Mouse (Mus musculus) adrenal gland (tissue): ENCODE data around the gene Tcam1.

Experiments used
- intact Hi-C: fragments of 180-260 bp; cut with DNase I; formaldehyde crosslinking; loops from one replicate; pipeline ENCODE4 v1.15.1; 2025

The Tcam1 gene

DNA sequence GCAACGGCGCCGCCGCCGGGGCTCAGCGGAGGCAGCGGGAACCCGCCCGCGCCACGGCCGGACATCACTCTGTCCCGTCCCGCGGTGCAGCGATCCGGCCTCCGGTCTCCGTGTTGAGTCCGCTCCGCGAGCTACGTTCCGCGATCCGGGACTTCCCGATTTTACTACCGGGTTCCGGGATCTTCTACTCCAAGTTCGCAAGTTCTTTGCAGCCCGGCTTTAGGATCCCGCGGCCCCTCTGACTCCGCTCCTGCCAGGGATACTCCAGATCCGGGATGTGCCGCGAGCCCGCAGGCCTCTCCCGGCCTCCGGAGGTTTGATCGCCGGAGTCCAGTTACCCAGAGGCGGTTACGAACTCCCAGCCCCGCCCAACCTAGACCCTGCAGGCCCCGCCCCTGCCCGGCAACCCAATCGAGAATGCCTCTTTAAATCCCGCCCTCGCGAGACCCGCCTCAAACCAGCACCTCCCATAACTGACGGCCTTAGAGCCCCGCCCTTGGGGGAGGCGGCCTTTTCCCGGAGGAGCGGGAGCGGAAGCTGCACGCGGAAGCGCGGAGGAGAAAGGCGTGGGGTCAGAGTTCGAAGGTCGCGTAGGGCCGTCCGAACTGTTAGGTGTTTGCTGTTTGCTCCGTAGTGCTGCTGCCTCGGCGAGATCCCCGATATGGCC, 3.7 kb upstream of the Tcam1 start, which contains the start of gene Smarcd2:
TSS of gene Smarcd2 (minus strand) at position 329 of the 667 bp plus-strand sequence.
- intact Hi-C loops, result no loop called here

GRCm38 (mm10) chr11:106273311-106273684, 3.2 kb upstream of the Tcam1 start:
- intact Hi-C loops, result no loop called here

DNA sequence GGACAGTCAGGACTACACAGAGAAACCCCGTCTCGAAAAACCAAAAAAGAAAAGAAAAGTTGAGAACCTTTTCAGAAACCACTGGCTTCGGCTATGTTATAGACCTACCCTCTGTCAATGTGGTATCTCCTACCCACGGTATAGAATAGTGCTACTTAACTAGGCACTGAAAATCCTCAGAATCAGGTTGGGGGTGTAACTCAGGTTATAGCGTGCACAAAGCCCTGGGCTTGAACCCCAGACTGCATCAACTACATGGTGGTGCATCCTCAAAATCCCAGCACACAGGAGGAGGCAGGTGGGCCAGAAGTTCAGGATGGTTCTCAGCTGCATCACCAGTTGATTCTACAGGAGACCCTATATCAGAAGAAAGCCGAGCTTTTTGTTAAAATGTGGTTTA, 2.7 kb upstream of the Tcam1 start:
- intact Hi-C loops, result no loop called here

GRCm38 (mm10) chr11:106274374-106274773, 2.1 kb upstream of the Tcam1 start:
- intact Hi-C loops, result no loop called here

- intact Hi-C loops, result no loop called here
Observed at GRCm38 (mm10) chr11:106274971-106275411, 1.5 kb upstream of the Tcam1 start.

GRCm38 (mm10) chr11:106282452-106282851, 6.0 kb downstream of the Tcam1 start:
- intact Hi-C loops, result loop anchor here (10.0 kb wide), 1 partner anchor 212 kb away; no protein-coding TSS in a partner anchor

- intact Hi-C loops, result loop anchor here (10.0 kb wide), 1 partner anchor 211 kb away; no protein-coding TSS in a partner anchor
Observed at GRCm38 (mm10) chr11:106283371-106283770, 6.9 kb downstream of the Tcam1 start.

DNA sequence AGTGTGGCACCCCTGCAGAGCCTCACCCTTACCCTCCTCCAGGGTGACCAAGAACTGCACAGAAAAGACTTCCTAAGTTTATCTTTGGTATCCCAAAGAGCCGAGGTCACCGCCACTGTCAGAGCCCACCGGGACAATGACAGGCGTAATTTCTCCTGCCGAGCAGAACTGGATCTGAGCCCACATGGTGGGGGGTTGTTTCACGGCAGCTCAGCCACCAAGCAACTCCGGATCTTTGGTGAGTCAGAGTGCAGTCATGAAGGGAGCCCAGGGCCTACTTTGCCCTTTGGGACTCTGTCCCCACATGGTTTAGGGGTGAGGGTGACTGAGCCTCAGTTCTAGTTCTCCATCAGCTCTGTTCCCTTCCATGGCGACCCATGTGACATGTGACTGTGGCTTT, 7.7 kb downstream of the Tcam1 start:
- intact Hi-C loops, result loop anchor here (10.0 kb wide), 1 partner anchor 211 kb away; no protein-coding TSS in a partner anchor

DNA sequence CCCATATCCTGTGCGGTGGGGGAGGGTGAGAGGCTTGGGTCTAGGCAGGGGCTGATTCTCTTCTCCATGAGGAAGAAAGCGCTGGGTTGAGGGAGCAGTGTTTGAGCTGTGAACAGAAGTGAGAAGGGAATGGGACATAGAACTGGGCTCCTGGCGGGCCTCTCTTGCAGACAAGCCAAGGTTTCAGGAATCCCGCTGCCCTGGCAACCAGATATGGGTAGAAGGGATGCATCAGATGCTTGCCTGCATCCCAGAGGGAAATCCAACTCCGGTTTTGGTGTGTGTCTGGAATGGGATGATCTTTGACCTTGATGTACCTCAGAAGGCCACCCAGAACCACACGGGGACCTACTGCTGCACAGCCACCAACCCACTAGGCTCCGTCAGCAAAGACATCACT, 9.7 kb downstream of the Tcam1 start:
- intact Hi-C loops, result loop anchor here (10.0 kb wide), 1 partner anchor 209 kb away; no protein-coding TSS in a partner anchor

DNA sequence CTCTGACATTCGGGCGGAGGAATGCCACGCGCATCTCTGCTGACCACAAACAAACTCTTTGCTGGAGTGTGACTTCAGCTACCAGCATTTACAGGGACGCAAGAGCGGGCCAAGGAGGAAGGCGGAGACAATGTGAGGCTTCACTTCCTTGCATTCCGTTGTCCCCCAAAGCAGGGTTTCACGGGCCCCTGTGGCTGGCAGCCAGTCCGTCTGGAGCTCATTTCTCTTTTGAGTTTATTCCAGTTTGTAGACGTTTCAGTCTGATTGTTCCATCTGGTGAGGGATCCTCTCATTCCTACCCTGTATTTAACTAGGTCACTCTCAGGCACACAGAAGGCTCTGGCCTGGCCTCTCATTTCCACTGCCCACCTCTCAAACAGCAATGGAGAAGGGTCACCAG, 10.5 kb downstream of the Tcam1 start:
- intact Hi-C loops, result loop anchor here (10.0 kb wide), 1 partner anchor 208 kb away; no protein-coding TSS in a partner anchor

- intact Hi-C loops, result loop anchor here (10.0 kb wide), 1 partner anchor 205 kb away; no protein-coding TSS in a partner anchor
Observed at GRCm38 (mm10) chr11:106289369-106289768, 12.9 kb downstream of the Tcam1 start.

GRCm38 (mm10) chr11:106290376-106290775, 13.9 kb downstream of the Tcam1 start:
- intact Hi-C loops, result no loop called here

DNA sequence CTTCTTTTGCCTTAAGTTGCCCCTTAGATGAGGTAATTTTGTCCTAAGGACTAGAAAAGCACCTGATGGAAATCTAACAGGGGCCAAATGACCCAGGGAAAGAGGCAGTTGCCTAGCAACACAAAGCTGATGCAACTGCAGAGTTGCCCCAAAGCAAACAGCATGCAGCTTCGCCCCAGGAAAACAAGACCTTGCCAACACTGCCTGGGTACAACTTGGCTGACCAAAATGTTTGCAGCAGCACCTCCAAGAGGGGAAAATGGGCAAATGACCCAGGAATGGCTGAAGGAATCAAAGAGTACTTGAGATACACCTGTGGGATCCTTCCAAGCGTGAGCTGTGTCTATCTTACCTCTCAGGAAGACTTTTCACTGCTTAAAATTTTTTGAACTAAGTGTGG, 15.4 kb downstream of the Tcam1 start:
- intact Hi-C loops, result no loop called here

DNA sequence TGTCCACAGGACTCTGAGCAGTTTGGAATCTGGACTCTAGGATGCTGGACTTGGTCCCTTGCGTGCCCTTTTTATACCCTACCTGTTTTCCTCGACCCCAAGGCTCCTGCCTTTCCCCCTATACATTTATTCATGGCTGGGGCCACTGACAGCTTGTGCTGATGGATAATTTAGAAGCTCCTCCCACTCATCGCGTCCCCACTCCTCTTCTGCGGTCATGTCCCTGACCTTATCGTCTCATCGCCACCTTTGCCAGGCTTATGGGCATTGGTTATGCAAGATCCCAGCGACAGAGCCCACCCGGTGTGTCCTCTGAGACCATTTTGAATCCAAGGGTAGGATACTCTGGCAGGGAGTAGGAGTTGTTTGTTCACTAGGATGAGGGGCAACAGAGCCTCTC, 25.3 kb downstream of the Tcam1 start, which contains the start of gene Gh:
TSS of gene Gh (minus strand) at position 101 of the 400 bp plus-strand sequence.
- intact Hi-C loops, result loop anchor here (5.0 kb wide), 1 partner anchor 81 kb away; no protein-coding TSS in a partner anchor

DNA sequence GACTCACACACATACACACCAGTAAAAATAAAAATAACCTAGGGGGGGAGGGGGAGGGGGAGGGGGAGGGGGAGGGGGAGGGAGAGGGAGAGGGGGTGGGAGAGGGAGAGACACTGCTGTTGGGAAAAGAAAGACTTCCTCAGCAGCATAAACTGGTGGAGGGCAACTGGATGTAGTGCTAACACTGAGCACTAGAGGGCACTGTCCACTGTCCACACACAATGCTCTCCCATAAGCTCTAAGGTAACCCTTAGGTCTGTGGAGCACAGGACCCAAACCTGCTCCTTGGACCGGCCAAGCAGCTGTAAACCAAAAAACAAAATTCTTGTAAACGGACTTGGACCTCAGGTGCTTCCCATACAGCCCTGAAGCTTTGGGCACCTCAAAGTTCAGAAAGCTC, 26.2 kb downstream of the Tcam1 start:
- intact Hi-C loops, result loop anchor here (5.0 kb wide), 1 partner anchor 80 kb away; no protein-coding TSS in a partner anchor

DNA sequence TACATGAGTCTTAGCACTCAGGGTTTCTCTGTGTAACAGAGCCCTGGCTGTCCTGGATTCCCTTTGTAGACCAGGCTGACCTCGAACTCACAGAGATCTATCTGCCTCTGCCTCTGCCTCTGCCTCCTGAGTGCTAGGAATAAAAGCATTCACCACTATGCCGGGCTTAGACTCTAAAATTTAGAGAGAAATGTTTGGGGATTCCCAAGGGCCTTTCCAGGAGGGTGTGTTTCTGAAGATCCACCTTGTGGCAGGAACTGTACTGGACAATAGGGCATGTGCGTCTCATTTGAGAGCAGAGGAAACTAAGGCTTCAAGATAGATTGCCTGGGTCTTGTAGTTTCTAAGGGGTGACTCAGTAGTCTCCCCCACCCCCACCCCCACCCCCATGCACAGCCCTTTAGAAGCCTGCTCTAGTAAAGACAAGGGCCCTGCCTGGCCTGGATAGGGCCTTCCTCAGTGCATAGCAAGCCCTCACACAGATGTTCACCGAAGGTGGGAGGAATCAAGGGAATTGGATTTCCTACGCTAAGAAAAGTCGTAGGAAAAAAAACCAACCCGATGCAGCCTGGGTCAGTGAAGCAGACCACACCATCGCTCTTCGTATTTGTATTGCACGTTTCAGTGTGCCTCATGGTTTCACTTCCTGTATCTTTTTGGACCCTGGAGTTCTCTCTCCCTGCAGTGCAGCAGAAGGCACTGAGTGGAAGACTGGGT, 29.0 kb downstream of the Tcam1 start:
- intact Hi-C loops, result no loop called here

GRCm38 (mm10) chr11:106306065-106306385, 29.6 kb downstream of the Tcam1 start:
- intact Hi-C loops, result no loop called here

GRCm38 (mm10) chr11:106306758-106307157, 30.3 kb downstream of the Tcam1 start:
- intact Hi-C loops, result no loop called here

- intact Hi-C loops, result no loop called here
Observed at GRCm38 (mm10) chr11:106307432-106307831, 31.0 kb downstream of the Tcam1 start.

DNA sequence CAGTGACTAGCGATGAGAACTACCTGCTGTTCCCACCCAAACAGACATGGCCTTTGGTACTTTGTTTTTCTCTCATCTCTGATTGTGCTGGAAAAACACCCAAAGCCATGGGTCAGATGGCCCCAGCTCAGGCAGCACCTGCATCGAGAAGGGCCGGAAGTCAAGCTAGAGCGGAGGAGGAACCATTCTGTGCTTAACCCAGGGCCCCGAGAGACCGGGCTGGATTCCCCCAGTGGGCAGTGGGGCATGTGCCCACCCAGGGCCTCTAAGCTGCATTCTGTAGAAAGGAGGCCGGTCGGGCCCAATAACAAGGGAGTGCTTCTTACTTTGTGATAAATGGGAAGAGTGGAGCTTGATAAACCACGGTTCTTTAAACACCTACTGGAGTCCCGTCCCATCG, 31.7 kb downstream of the Tcam1 start:
- intact Hi-C loops, result no loop called here

- intact Hi-C loops, result no loop called here
Observed at GRCm38 (mm10) chr11:106310123-106310522, 33.7 kb downstream of the Tcam1 start.

- intact Hi-C loops, result no loop called here
Observed at GRCm38 (mm10) chr11:106313533-106313932, 37.1 kb downstream of the Tcam1 start.
